Mouse (Mus musculus): ENCODE results near the gene Ccz1. TPM values are rescaled to one million over a fixed set of nuclear protein-coding genes. Genes with fewer than 3 reads are reported as not detected.

Ccz1 gene
- polyA plus RNA-seq, 1 experiment from 2014 or later: 30.5 TPM

GRCm38 (mm10) chr5:143965586-143966345 lies 48.9 kb downstream of the Ccz1 start:
- DNase-seq (no peak), ATAC-seq (no peak)
- Histone ChIP-seq H3K9me3 (ENCODE audit: low read length) (no peaks in the 10 kb centered on the region), H3K4me2 (ENCODE audit: low read depth, low read length) (no peak overlapping the region), H3K4me1 (ENCODE audit: insufficient read depth) (no peaks in the 10 kb centered on the region), H3K27ac (ENCODE audit: low read depth) (no peak overlapping the region), H3K27me3 (ENCODE audit: insufficient read depth, low read length) (no peaks in the 10 kb centered on the region), H3K4me3 (ENCODE audit: low read depth, low read length) (no peak overlapping the region), H3K36me3 (replicated peaks; ENCODE audit: insufficient read depth, low read length) (no peaks in the 10 kb centered on the region), H3K9ac (replicated peaks) (no peak overlapping the region)
- TF ChIP-seq EP300 (IDR thresholded peaks at IDR 0.05; ENCODE audit: low read depth) (no peak), CTCF (IDR thresholded peaks at IDR 0.05; ENCODE audit: low read depth) (no peak)
- 69% methylated on average over 12 of the region's 12 CpGs for WGBS (ENCODE audit: insufficient replicate concordance)

- WGBS (ENCODE audit: insufficient replicate concordance): 82% methylated on average over 8 of the region's 8 CpGs
These were observed 53.5 kb downstream of the Ccz1 start for GRCm38 (mm10) chr5:143961176-143961575.

GRCm38 (mm10) chr5:143959551-143959950 lies 55.1 kb downstream of the Ccz1 start:
- Histone ChIP-seq H3K27ac (ENCODE audit: low read depth) (no peak overlapping the region), H3K27me3 (ENCODE audit: insufficient read depth, low read length) (no peaks in the 10 kb centered on the region), H3K4me2 (ENCODE audit: low read depth, low read length) (no peak overlapping the region), H3K9me3 (ENCODE audit: low read length) (no peaks in the 10 kb centered on the region), H3K36me3 (replicated peaks; ENCODE audit: insufficient read depth, low read length) (no peaks in the 10 kb centered on the region), H3K9ac (replicated peaks) (no peak overlapping the region), H3K4me1 (ENCODE audit: insufficient read depth) (no peaks in the 10 kb centered on the region), H3K4me3 (ENCODE audit: low read depth, low read length) (no peak overlapping the region)
- no peak for TF ChIP-seq EP300 (IDR thresholded peaks at IDR 0.05; ENCODE audit: low read depth)
- no peak for TF ChIP-seq CTCF (IDR thresholded peaks at IDR 0.05; ENCODE audit: low read depth)
- WGBS (ENCODE audit: insufficient replicate concordance): 84% methylated on average over 11 of the region's 11 CpGs
- ATAC-seq: no peak
- no peak for DNase-seq

More at GRCm38 (mm10) chr5:143961176-143961575, 53.5 kb downstream of the Ccz1 start:
- no peak overlapping the region for H3K9ac ChIP-seq (replicated peaks)
- H3K36me3 ChIP-seq (replicated peaks; ENCODE audit: insufficient read depth, low read length): no peaks in the 10 kb centered on the region
- H3K9me3 ChIP-seq (ENCODE audit: low read length): no peaks in the 10 kb centered on the region
- no peaks in the 10 kb centered on the region for H3K27me3 ChIP-seq (ENCODE audit: insufficient read depth, low read length)
- H3K4me3 ChIP-seq (ENCODE audit: low read depth, low read length): no peak overlapping the region
- DNase-seq: no peak
- no peak overlapping the region for H3K27ac ChIP-seq (ENCODE audit: low read depth)
- no peak overlapping the region for H3K4me2 ChIP-seq (ENCODE audit: low read depth, low read length)
- H3K4me1 ChIP-seq (ENCODE audit: insufficient read depth): no peaks in the 10 kb centered on the region
- TF ChIP-seq CTCF (IDR thresholded peaks at IDR 0.05; ENCODE audit: low read depth) (no peak), EP300 (IDR thresholded peaks at IDR 0.05; ENCODE audit: low read depth) (no peak)
- no peak for ATAC-seq

GRCm38 (mm10) chr5:143957101-143957500 lies 57.6 kb downstream of the Ccz1 start:
- Histone ChIP-seq H3K9ac (replicated peaks) (no peak overlapping the region), H3K27me3 (ENCODE audit: insufficient read depth, low read length) (no peaks in the 10 kb centered on the region), H3K4me3 (ENCODE audit: low read depth, low read length) (no peak overlapping the region), H3K9me3 (ENCODE audit: low read length) (no peaks in the 10 kb centered on the region), H3K27ac (ENCODE audit: low read depth) (no peak overlapping the region), H3K4me1 (ENCODE audit: insufficient read depth) (no peaks in the 10 kb centered on the region), H3K4me2 (ENCODE audit: low read depth, low read length) (no peak overlapping the region), H3K36me3 (replicated peaks; ENCODE audit: insufficient read depth, low read length) (no peaks in the 10 kb centered on the region)
- no peak for ATAC-seq
- TF ChIP-seq CTCF (IDR thresholded peaks at IDR 0.05; ENCODE audit: low read depth): no peak
- no peak for TF ChIP-seq EP300 (IDR thresholded peaks at IDR 0.05; ENCODE audit: low read depth)
- 76% methylated on average over 6 of the region's 6 CpGs for WGBS (ENCODE audit: insufficient replicate concordance)
- no peak for DNase-seq

GRCm38 (mm10) chr5:143950016-143950415 lies 64.7 kb downstream of the Ccz1 start:
- ATAC-seq: no peak
- 42% methylated on average over 5 of the region's 5 CpGs for WGBS (ENCODE audit: insufficient replicate concordance)

GRCm38 (mm10) chr5:143948361-143948760 lies 66.3 kb downstream of the Ccz1 start:
- H3K27ac ChIP-seq (ENCODE audit: low read depth): no peak overlapping the region
- H3K9ac ChIP-seq (replicated peaks): no peak overlapping the region
- H3K36me3 ChIP-seq (replicated peaks; ENCODE audit: insufficient read depth, low read length): no peaks in the 10 kb centered on the region
- H3K9me3 ChIP-seq (ENCODE audit: low read length): no peaks in the 10 kb centered on the region
- TF ChIP-seq EP300 (IDR thresholded peaks at IDR 0.05; ENCODE audit: low read depth) (no peak), CTCF (IDR thresholded peaks at IDR 0.05; ENCODE audit: low read depth) (no peak)
- H3K4me3 ChIP-seq (ENCODE audit: low read depth, low read length): no peak overlapping the region
- no peaks in the 10 kb centered on the region for H3K27me3 ChIP-seq (ENCODE audit: insufficient read depth, low read length)
- no peak for DNase-seq
- no peaks in the 10 kb centered on the region for H3K4me1 ChIP-seq (ENCODE audit: insufficient read depth)
- ATAC-seq: no peak
- H3K4me2 ChIP-seq (ENCODE audit: low read depth, low read length): no peak overlapping the region
- 85% methylated on average over 12 of the region's 12 CpGs for WGBS (ENCODE audit: insufficient replicate concordance)

More at GRCm38 (mm10) chr5:143950016-143950415, 64.7 kb downstream of the Ccz1 start:
- Histone ChIP-seq H3K27me3 (ENCODE audit: insufficient read depth, low read length) (no peaks in the 10 kb centered on the region), H3K4me1 (ENCODE audit: insufficient read depth) (no peaks in the 10 kb centered on the region), H3K4me2 (ENCODE audit: low read depth, low read length) (no peak overlapping the region), H3K9me3 (ENCODE audit: low read length) (no peaks in the 10 kb centered on the region), H3K36me3 (replicated peaks; ENCODE audit: insufficient read depth, low read length) (no peaks in the 10 kb centered on the region), H3K9ac (replicated peaks) (no peak overlapping the region), H3K4me3 (ENCODE audit: low read depth, low read length) (no peak overlapping the region), H3K27ac (ENCODE audit: low read depth) (no peak overlapping the region)
- TF ChIP-seq CTCF (IDR thresholded peaks at IDR 0.05; ENCODE audit: low read depth): no peak
- TF ChIP-seq EP300 (IDR thresholded peaks at IDR 0.05; ENCODE audit: low read depth): no peak
- DNase-seq: no peak

Measured in liver, postnatal 0 days (tissue).